Mouse (Mus musculus) neural tube, embryonic 12.5 days (tissue): ENCODE measurements around the gene Gpat3. TPM values are rescaled to one million over a fixed set of nuclear protein-coding genes. Genes with fewer than 3 reads are reported as not detected.

Source experiments
- ATAC-seq: fragments of 200-750 bp; cut with Nextera tagmentation; 2 replicates; pipeline ENCODE4 v1.8.0; 2017; ENCODE audit warnings: low read depth, mild to moderate bottlenecking, moderate TSS enrichment, moderate library complexity; ENCODE audit not compliant: low FRiP score
- H3K27ac ChIP-seq: fragments of 300-500 bp; sonication (generic); 2 replicates; pipeline ENCODE4 v1.5.1; 2016
- H3K27me3 ChIP-seq: fragments of 300-500 bp; sonication (generic); replicated peaks from 2 replicates; pipeline ENCODE4 v1.6.1; 2016; ENCODE audit warnings: mild to moderate bottlenecking
- H3K36me3 ChIP-seq: fragments of 300-500 bp; sonication (generic); 2 replicates; pipeline ENCODE4 v1.6.1; 2016; ENCODE audit warnings: mild to moderate bottlenecking
- H3K4me1 ChIP-seq: fragments of 300-500 bp; sonication (generic); 2 replicates; pipeline ENCODE4 v1.6.1; 2016
- H3K4me2 ChIP-seq: fragments of 300-500 bp; sonication (generic); replicated peaks from 2 replicates; pipeline ENCODE4 v1.6.1; 2016; ENCODE audit warnings: mild to moderate bottlenecking
- H3K4me3 ChIP-seq: fragments of 300-500 bp; sonication (generic); 2 replicates; pipeline ENCODE4 v1.5.1; 2016
- H3K9ac ChIP-seq: fragments of 300-500 bp; sonication (generic); 2 replicates; pipeline ENCODE4 v1.6.1; 2016; ENCODE audit warnings: mild to moderate bottlenecking
- H3K9me3 ChIP-seq: fragments of 300-500 bp; sonication (generic); 2 replicates; pipeline ENCODE4 v1.6.1; 2016; ENCODE audit warnings: mild to moderate bottlenecking
- WGBS: fragments of 180-500 bp; shearing (Covaris S2); methylation state at CpG from one replicate; pipeline ENCODE4 v1.1.7; 2016; 5-methylcytosine and 5-hydroxymethylcytosine counted together
- polyA plus RNA-seq: library from polyadenylated mRNA; unstranded; fragments of >200 nt; fragmentation: Nextera tagmentation; extraction: Ambion mirVana; gene quantifications from 2 replicates; pipeline ENCODE4 v1.2.1, GENCODE M21; 2016

The Gpat3 gene
- polyA plus RNA-seq, 1 experiment from 2014 or later = 2.2 TPM

- no peak for ATAC-seq
- 81% methylated on average over 2 of the region's 2 CpGs for WGBS
- H3K36me3 ChIP-seq = no peaks in the 10 kb centered on the region
- H3K9me3 ChIP-seq = no peaks in the 10 kb centered on the region
- H3K4me1 ChIP-seq = no peaks in the 10 kb centered on the region
- H3K9ac ChIP-seq = no peak overlapping the region
- no peak overlapping the region for H3K27ac ChIP-seq
- no peak overlapping the region for H3K4me2 ChIP-seq
- no peak overlapping the region for H3K4me3 ChIP-seq
- H3K27me3 ChIP-seq = no peaks in the 10 kb centered on the region
Measured at GRCm38 (mm10) chr5:100863091-100863490, 17.6 kb downstream of the Gpat3 start.

GRCm38 (mm10) chr5:100864438-100864837 is 18.9 kb downstream of the Gpat3 start:
- no peaks in the 10 kb centered on the region for H3K4me1 ChIP-seq
- no peak for ATAC-seq
- WGBS = 92% methylated on average over 6 of the region's 6 CpGs

GRCm38 (mm10) chr5:100866183-100866582 is 20.7 kb downstream of the Gpat3 start:
- H3K4me2 ChIP-seq = no peak overlapping the region
- ATAC-seq = no peak
- no peak overlapping the region for H3K9ac ChIP-seq
- WGBS = 90% methylated on average over 2 of the region's 2 CpGs
- no peaks in the 10 kb centered on the region for H3K4me1 ChIP-seq
- H3K27me3 ChIP-seq = no peaks in the 10 kb centered on the region
- peaks cover 4% of the 10 kb centered on the region; the same call in 1 of the 2 replicates for H3K9me3 ChIP-seq
- H3K36me3 ChIP-seq = no peaks in the 10 kb centered on the region
- H3K27ac ChIP-seq = no peak overlapping the region
- no peak overlapping the region for H3K4me3 ChIP-seq

More at GRCm38 (mm10) chr5:100864438-100864837, 18.9 kb downstream of the Gpat3 start:
- Histone ChIP-seq H3K36me3 (no peaks in the 10 kb centered on the region), H3K9me3 (no peaks in the 10 kb centered on the region), H3K9ac (no peak overlapping the region), H3K4me2 (no peak overlapping the region), H3K27ac (no peak overlapping the region), H3K27me3 (no peaks in the 10 kb centered on the region), H3K4me3 (no peak overlapping the region)

GRCm38 (mm10) chr5:100869197-100869895 is 23.8 kb downstream of the Gpat3 start:
- no peak for ATAC-seq
- 72% methylated on average over 4 of the region's 4 CpGs for WGBS
- no peaks in the 10 kb centered on the region for H3K27me3 ChIP-seq
- H3K4me2 ChIP-seq = no peak overlapping the region
- H3K9me3 ChIP-seq = peaks cover 4% of the 10 kb centered on the region; the same call in 1 of the 2 replicates
- no peaks in the 10 kb centered on the region for H3K36me3 ChIP-seq
- H3K9ac ChIP-seq = no peak overlapping the region
- no peaks in the 10 kb centered on the region for H3K4me1 ChIP-seq
- no peak overlapping the region for H3K4me3 ChIP-seq
- H3K27ac ChIP-seq = no peak overlapping the region

- Histone ChIP-seq H3K4me3 (no peak overlapping the region), H3K36me3 (no peaks in the 10 kb centered on the region), H3K9me3 (peaks cover 4% of the 10 kb centered on the region; the same call in 1 of the 2 replicates), H3K9ac (no peak overlapping the region), H3K4me1 (no peaks in the 10 kb centered on the region), H3K4me2 (no peak overlapping the region), H3K27ac (no peak overlapping the region), H3K27me3 (no peaks in the 10 kb centered on the region)
- 89% methylated on average over 8 of the region's 8 CpGs for WGBS
- ATAC-seq = no peak
Measured at GRCm38 (mm10) chr5:100871987-100872386, 26.5 kb downstream of the Gpat3 start.

GRCm38 (mm10) chr5:100874721-100875120 is 29.2 kb downstream of the Gpat3 start:
- Histone ChIP-seq H3K4me1 (no peaks in the 10 kb centered on the region), H3K27ac (no peak overlapping the region), H3K36me3 (no peaks in the 10 kb centered on the region), H3K27me3 (no peaks in the 10 kb centered on the region), H3K4me3 (no peak overlapping the region), H3K9me3 (peaks cover 4% of the 10 kb centered on the region; the same call in 1 of the 2 replicates), H3K9ac (no peak overlapping the region), H3K4me2 (no peak overlapping the region)
- no peak for ATAC-seq
- WGBS = 75% methylated on average over 7 of the region's 7 CpGs

- Histone ChIP-seq H3K4me2 (no peak overlapping the region), H3K4me1 (no peaks in the 10 kb centered on the region), H3K9ac (no peak overlapping the region), H3K9me3 (peaks cover 3% of the 10 kb centered on the region; the same call in 1 of the 2 replicates), H3K27me3 (no peaks in the 10 kb centered on the region), H3K27ac (no peak overlapping the region), H3K4me3 (no peak overlapping the region), H3K36me3 (no peaks in the 10 kb centered on the region)
- 81% methylated on average over 10 of the region's 10 CpGs for WGBS
- ATAC-seq = no peak
Measured at GRCm38 (mm10) chr5:100875180-100875579, 29.7 kb downstream of the Gpat3 start.

- Histone ChIP-seq H3K36me3 (no peaks in the 10 kb centered on the region), H3K27me3 (no peaks in the 10 kb centered on the region), H3K9me3 (no peaks in the 10 kb centered on the region), H3K27ac (no peak overlapping the region), H3K4me1 (no peaks in the 10 kb centered on the region), H3K4me3 (no peak overlapping the region), H3K4me2 (no peak overlapping the region), H3K9ac (no peak overlapping the region)
- ATAC-seq = no peak
Measured at GRCm38 (mm10) chr5:100877021-100877420, 31.5 kb downstream of the Gpat3 start.

GRCm38 (mm10) chr5:100885216-100885615 is 39.7 kb downstream of the Gpat3 start:
- Histone ChIP-seq H3K36me3 (no peaks in the 10 kb centered on the region), H3K4me1 (no peaks in the 10 kb centered on the region), H3K27ac (no peak overlapping the region), H3K4me3 (no peak overlapping the region), H3K4me2 (no peak overlapping the region), H3K27me3 (no peaks in the 10 kb centered on the region), H3K9ac (no peak overlapping the region), H3K9me3 (no peaks in the 10 kb centered on the region)
- 86% methylated on average over 6 of the region's 6 CpGs for WGBS
- ATAC-seq = no peak

GRCm38 (mm10) chr5:100886331-100886988 is 40.9 kb downstream of the Gpat3 start:
- H3K27ac ChIP-seq = no peak overlapping the region
- H3K9me3 ChIP-seq = no peaks in the 10 kb centered on the region
- WGBS = 85% methylated on average over 7 of the region's 7 CpGs
- no peaks in the 10 kb centered on the region for H3K36me3 ChIP-seq
- no peak overlapping the region for H3K4me3 ChIP-seq
- no peak overlapping the region for H3K9ac ChIP-seq
- no peaks in the 10 kb centered on the region for H3K27me3 ChIP-seq
- ATAC-seq = no peak
- no peak overlapping the region for H3K4me2 ChIP-seq
- H3K4me1 ChIP-seq = no peaks in the 10 kb centered on the region

- Histone ChIP-seq H3K9me3 (no peaks in the 10 kb centered on the region), H3K27me3 (no peaks in the 10 kb centered on the region), H3K4me3 (no peak overlapping the region), H3K36me3 (no peaks in the 10 kb centered on the region), H3K27ac (no peak overlapping the region), H3K4me1 (no peaks in the 10 kb centered on the region), H3K9ac (no peak overlapping the region), H3K4me2 (no peak overlapping the region)
- no peak for ATAC-seq
- 79% methylated on average over 10 of the region's 10 CpGs for WGBS
Measured at GRCm38 (mm10) chr5:100896199-100896598, 50.7 kb downstream of the Gpat3 start.

GRCm38 (mm10) chr5:100899745-100900489 is 54.4 kb downstream of the Gpat3 start:
- H3K4me3 ChIP-seq = no peak overlapping the region
- WGBS = 69% methylated on average over 11 of the region's 11 CpGs
- no peak overlapping the region for H3K27ac ChIP-seq
- no peaks in the 10 kb centered on the region for H3K9me3 ChIP-seq
- H3K36me3 ChIP-seq = no peaks in the 10 kb centered on the region
- no peaks in the 10 kb centered on the region for H3K4me1 ChIP-seq
- ATAC-seq = no peak
- H3K4me2 ChIP-seq = no peak overlapping the region
- no peaks in the 10 kb centered on the region for H3K27me3 ChIP-seq
- H3K9ac ChIP-seq = no peak overlapping the region
